Mouse (Mus musculus) gastrocnemius, postnatal 4 days (tissue): Measurements from ENCODE around the gene Nudt13. TPM values are rescaled to one million over a fixed set of nuclear protein-coding genes. Genes with fewer than 3 reads are reported as not detected.
"Not testable (repeated sequence)": the region's sequence is repeated elsewhere in the genome, so short reads cannot be mapped to it uniquely, and the experiment has no call there.

ENCODE experiments used
- DNase-seq, 2 experiments: peaks; one replicate each; pipeline ENCODE4 v3.0.0; 2021 to 2022; ENCODE audit warnings: low spot score in 2 of 2, mixed read lengths in 2 of 2
- long read RNA-seq, 2 experiments: library from polyadenylated mRNA; stranded (forward); transcript quantifications; one replicate each; pipeline ENCODE4 v2.0.0; 2021
- total RNA-seq, 2 experiments: library from RNA; stranded (reverse); gene quantifications; 2 replicates each; pipeline ENCODE4 v1.2.3; 2021

Gene Nudt13
- total RNA-seq: 10 to 100 TPM; 17.1 to 21.1 TPM
- long read RNA-seq, experiment 1, transcript Nudt13-201 (9 exons, 2,494 nt): major isoform, 5 of 9 reads
- long read RNA-seq, experiment 1, partial matches to known transcripts: 0 of 9 reads
- long read RNA-seq, experiment 1, other reads (novel, unspliced or antisense): 3 of 9 reads
- long read RNA-seq, experiment 2, partial matches to known transcripts: 0 of 12 reads
- long read RNA-seq, experiment 2, other reads (novel, unspliced or antisense): 7 of 12 reads

DNA sequence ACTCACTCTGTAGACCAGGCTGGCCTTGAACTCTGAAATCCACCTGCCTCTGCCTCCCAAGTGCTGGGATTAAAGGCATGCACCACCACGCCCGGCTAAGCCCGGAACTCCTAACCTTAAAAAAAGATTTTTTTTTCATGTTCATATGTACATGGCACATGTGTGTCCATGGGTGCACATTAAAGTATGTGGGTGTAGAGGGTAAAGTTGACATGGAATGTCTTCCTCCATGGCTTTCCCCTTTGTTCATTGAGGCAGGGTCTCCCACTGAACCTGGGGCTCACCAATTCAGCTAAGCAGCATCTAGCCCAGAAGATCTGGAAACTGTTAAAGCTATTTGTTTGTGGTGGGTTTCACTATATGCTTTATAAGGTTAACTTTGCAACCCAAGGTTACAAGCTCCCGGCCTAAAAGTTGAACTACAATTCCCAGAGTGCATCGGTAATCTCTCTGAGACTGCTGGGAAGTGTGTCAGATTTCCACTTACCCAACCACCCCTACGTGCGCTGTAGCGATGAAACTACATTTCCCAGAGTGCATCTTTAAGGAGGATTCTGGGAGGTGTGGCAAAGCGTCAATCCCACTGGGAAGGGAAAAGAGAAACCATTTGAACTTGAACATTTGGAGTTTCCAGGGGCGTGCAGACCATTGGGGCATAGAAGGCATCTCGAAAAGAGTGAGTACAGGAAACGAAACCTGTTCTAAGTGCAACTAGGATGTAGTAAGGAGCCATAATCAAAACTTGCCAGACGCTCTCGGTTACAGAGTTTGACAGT, at the start of gene Nudt13:
Nudt13 (plus strand) TSS at position 581 of the 776 bp plus-strand sequence.
- DNase-seq: peak; percentile 41 to 77

DNA sequence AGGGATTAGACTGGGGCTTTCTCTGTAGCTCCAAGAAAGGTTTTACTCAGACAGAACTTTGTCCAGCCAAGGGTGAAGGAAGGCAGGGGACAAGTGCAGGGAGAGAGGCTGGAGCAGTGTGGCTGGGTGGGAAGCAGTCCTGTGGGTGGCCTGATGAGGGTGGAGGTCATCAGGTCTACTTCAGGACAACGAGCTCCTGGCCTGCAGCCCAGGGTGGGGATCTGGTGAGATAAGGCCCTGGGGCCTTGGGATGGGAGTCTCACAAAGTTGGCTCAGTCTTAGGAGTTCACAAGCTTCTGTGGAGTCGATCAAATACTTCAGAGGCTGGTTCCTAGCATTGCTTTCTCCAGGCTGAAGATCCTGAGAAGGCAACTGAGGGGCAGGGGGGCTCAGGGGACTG, 49.2 kb upstream of the Nudt13 start:
- DNase-seq: no peak

DNA sequence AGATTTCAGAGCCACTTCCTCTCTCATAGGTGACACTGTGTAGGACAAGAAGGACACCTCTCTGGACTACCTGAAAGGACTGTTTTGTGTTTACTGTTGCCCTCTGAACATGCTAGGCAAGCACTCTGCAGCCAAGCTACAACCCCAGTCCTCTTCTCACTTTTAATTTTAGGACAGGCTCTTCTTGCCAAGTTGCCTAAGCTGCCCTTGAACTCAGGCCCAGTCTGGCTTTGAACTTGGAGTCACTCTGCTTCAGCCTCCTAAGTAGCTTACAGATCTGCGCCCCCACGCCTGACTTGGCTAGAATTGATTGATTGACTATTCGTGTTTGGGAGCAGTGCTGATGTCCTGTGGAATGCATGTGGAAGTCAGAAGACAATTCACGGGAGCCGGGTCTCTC, 48.6 kb upstream of the Nudt13 start:
- DNase-seq: no peak

DNA sequence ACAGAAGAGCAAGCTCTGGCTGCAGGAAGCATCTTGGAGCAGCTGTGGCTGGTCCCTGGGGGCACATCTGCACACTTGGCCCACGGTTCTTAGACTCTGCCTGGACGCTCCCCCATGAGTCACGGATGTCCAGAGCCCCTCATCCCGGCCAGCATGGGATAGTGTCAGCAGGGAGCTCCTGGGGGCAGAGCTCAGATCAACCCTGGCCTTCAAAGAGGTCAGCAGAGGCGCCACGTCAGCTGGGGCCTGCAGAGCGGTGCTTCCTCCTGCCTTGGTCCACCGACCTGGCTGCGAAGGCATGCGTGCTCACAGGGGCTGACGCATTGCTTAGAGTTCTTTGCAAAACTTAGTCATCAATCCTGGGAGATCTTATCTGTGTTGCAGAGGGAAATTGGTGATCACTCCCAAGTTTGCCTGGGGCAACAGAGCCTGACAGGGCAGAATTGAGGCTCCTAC, 47.7 kb upstream of the Nudt13 start:
- DNase-seq: peak; percentile 40 to 61

DNA sequence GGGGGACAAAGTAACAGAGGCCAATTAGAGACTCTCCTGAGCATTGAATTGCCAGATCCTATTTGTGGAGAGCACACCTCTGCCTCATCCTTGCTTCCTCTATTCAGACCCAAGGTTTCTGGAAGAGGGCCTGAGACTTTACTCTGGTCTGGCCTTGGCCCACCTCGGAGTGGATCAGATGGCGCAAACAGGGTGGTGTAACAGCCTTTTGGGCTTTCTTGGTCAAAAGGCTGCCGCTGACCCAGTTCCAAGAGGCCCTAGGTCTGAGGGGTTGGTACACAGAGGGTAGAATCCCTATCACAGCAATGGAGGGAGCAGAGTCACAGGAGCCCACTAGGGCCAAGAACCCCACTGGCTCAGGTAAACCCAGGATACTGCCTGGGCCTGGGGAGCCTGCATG, 46.5 kb upstream of the Nudt13 start:
- no peak for DNase-seq

DNA sequence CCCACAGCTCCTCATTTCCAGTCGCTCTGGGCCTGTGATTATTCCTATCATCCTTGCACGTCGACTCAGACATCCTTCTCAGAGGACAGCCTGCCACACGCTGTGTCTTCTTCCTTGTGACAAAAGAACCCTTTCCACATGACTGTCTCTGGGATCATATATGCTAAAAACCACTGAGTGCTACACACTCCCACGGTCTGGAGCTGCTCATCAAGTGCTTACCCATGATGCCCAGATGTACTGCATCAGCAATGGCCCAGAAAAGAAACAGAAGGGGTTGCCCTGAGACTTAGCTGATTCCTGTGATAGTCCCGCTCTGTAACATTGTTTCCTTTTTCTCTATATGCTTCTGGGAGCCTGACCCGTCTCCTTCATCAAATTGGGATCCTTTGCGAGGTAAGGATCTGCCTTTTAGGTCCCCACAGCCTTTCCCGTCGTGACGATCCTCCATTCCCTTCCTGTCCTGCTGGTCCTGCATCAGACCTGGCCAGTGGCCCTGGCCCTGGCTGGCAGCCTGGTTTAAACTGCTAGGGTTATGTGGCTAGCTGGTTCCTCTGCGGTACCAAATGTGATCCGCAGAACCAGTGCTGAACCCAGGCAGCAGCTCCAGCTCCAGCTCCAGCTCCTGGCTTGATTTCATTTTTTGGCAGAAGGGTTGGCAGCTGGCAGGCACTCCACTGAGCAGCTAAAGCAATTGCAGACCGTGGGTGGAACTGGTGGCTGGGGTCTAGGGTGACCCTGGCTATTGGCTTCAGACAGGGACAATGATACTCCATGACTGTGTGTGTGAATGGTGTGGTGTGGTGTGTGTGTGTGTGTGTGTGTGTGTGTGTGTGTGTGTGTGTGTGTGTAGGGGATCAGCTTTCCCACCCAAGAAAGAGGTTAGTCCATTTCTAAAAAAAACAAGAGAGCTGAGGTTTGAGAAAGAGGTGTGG, 44.0 kb upstream of the Nudt13 start:
- DNase-seq: no peak

DNA sequence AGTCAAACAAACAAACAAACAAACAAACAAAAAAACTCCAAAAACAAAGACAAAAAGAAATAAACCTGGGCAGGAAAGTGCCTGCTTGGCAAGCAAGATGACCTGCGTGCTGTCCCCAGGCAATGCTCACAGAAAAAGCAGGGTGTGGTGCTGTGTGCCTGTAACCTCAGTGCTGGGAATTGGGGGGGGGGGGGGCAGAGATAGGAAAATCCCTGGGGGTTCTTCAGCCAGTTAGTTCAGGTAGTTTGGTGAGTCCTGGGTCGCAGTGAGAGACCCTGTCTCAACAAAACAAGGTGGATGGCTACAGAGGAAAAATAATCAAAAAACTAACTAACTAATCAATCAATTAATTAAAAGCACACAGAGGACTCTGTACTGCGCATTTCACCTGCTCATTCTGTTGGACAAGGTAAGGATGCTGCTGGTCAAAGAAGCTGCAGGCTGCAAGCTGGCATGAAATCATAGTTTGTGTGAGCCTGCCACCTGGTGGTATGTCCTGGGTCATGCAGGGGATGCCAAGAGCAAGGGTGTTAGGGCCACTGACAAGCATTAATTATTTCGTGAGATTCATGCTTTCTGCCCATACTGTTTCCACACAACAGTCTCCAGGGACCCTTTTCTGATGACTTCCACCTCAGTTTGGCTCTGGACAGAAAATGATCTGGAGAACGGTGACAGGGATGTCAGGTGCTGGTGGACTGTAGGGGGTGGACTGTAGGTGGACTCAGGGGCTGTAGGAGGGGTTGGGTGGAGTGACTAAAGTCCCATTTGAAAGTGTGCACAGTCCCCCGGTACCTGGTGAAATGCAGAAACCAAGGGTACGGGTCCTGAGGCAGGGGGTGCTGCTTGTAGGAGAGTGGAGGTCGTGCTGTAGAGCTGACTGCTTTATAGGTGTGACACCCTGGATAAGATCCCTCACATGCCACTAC, 36.0 kb upstream of the Nudt13 start:
- DNase-seq: peak; percentile 59 to 67

DNA sequence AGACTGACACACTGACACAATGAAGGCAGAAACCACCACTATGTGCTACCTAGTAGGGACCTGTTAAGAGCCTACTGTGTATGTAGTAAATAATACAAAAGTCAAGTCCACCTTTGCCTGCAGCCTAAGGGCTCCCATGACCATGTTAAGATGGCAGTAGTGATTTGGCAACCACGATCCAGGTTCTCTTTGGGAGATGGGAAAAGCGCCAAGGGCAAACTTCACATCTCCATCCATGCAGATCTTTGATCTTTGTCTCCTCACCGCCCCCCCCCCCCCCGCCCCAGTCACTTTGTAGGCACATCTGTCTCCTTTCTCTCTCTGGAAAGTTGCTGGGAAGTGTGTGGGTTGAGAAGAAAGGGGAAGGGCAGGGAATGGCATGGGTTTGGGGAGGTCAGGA, 32.2 kb upstream of the Nudt13 start:
- DNase-seq: no peak

DNA sequence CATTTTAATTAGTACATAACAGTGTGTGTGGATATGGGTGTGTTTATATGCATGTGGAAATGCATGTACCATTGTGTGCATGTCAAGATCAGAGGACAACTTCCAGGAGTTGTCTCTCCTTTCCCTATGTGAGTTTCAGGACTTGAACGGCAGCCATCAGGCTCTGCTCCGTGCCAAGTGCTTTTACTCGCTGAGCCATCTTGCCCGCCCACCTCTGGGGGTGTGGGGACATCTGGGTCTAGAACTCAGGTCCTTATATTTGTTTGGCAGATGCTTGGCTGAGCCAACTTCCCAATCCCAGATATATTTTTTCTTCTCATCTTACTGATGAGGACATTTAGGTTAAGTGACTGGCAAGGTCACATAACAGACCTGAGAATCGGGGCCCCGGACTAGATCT, 26.1 kb upstream of the Nudt13 start:
- no peak for DNase-seq

DNA sequence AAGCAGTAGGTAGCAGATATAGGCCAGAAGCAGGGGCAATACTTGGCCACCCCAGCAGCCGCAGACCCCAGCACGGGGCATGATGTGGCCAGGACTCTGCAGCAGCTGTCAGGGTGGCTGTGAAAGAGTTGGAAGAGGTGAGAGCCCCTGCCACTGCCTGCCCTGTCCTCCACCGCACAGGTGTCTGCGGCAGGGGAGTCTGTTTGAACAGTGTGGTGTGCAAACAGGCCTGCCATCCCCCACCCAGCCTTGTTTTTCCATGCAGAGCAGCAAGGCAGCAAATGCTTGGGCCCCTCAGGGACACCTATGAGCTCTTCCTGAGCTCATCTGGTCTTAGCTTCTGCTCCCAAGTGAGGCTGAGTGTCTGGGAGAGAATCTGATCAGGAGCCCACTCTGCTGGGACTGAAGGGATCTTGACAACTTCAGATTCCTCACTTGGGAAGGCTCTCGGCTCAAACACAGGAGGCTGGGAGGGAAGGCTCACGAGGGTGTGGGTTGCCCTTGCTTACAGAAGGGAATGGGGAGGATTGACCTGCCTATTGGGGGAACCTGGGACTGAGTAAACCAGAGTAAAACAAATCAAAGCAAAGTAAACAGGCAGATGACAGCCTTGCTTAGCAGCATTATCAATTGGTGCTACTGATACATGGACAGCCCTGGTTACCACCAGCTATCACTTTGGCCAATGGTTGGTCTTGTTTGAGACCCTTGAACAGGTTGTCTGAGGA, 25.3 kb upstream of the Nudt13 start, which contains the start of gene Kcnk16:
Kcnk16 (minus strand) TSS at position 118 of the 728 bp plus-strand sequence.
- no peak for DNase-seq

DNA sequence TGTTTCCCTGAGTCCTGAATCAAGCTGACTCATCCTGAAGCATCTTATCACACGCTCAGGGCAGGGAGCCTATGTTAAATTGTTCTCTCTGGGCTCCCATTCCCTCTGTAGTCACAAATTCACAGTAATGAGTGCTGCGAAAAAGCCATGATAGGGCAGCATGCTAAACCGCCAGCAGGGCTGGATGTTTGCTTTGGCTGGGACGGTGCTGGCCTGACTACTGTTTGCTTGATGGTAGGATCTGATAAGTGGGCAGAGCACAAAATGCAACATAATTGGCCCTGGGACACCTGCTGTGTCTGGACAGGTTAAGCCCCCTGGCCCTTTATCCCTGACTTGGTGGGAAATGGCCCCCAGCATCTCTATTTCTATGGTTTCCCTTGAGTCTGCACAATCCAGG, 3.1 kb upstream of the Nudt13 start:
- no peak for DNase-seq

DNA sequence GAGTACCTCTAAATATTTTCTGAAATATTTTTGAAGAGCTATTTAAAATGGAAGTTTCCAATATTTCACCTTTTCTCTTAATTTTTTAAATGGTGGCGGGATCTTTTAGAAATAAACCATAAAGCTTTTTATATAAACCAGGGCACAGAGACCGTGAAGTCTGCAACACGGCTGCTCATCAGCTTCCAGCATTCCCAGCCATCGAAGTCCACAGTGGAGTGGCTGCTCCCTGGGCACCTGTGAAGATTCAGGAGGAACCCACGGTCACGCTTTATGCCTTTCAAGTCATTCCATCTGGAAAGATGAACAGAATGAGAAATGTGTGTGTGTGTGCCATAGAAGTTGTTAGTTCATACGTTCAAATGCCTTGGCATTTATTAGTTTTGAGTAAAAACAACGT, 450 bp downstream of the Nudt13 start:
- DNase-seq: no peak

DNA sequence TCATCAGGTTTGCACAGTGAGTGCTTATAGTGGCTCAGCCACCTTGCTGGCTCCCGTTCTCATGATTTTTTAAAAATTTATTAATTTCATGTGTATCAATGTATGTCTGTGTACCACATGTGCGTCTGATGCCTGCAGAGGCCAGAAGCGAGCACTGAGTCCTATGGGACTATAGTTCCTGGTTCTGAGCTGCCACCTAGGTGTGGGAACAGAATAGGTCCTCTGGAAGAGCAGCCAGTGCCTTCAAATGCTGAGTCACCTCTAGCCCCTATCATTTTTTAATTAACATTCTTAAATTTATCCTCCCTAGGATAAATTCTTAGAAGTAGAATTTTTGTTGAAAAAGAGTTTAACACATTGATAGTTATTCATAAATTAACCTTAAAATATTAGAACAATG, 3.1 kb downstream of the Nudt13 start:
- no peak for DNase-seq

DNA sequence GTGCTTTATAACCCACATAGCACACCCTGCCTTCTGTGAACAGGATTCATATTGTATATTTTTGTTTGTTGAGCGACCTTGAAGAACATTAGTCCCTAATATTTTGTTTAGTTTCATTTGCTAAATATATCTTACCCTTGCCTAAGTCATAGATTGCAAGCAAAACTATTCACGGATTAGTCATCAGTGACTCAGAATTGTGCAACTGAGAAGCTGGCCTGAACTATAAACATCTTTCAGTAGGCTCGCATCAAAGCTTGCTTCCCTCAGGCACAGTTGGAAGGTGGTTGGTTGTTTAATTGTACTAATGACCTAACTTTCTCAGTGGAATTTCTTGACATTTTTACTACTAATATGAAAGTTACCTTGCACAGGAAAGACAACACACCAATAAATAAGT, 3.6 kb downstream of the Nudt13 start:
- DNase-seq: no peak

DNA sequence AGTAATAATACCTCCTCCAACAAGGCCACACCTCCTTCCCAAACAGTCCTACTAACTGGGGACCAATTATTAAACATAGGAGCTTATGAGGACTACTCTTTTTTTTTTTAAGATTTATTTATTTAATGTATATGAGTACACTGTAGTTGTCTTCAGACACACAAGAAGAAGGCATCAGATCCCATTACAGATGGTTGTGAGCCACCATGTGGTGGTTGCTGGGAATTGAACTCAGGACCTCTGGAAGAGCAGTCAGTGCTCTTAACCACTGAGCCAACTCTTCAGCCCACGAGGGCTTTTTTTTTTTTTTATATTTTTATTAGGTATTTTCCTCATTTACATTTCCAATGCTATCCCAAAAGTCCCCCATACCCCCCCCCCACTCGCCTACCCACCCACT, 10.6 kb downstream of the Nudt13 start:
- DNase-seq: not testable (repeated sequence)

DNA sequence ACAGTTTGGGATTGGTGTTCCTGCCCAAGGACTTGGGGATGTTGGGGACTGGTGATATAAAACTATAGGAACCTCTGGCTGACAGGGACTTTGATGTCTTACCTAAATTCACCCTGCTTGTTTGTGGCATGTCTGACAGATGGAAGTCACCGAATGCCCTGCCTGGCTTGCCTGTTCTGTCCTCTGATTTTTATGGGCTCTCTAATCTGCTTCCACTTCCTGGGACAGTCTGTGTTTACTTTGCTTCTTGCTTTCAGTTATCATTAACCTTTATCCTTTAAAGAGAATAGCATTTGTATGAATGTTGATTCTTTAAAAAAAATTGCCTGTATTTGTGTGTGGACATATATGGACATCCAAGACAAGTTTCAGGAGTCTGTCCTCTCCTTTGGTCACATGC, 20.6 kb downstream of the Nudt13 start:
- DNase-seq: no peak

DNA sequence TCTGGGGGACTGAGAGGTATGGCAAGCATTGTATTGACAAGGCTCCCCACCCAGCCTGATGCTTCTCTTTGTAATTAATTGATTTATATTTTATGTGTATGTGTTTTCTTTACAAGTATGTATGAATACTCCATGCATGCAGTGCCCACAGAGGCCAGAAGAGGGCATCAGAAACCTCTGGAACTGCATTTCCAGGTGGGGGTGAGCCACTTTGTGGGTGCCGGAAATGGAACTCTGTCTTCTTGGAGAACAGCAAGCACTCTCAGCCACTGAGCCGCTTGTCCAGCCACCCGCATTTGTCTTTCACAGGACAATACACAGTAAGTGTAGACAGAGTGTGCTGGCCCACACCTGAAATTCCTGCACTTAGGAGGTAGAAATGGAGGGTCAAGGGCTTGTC, 24.9 kb downstream of the Nudt13 start:
- peak in 1 of 2 experiments; percentile 22 for DNase-seq

DNA sequence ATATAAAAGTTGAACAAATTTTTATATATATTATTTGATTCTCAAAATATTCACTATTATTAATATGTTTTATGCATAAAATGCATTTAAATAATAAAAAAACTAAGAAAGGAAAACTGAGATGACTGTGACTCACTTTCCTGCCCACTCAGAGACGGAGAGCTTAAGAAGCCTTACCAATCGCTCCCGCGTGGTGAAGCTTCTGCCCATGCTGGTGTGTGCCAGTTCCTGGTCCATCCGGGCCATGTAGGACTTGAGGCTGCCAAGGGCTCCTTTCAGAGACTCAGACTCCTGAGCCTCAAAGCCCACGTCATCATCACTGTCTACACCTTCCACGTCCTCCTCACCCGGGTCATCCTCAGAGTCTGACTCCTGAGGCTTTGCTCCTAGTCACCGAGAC, 29.7 kb downstream of the Nudt13 start:
- DNase-seq: no peak

DNA sequence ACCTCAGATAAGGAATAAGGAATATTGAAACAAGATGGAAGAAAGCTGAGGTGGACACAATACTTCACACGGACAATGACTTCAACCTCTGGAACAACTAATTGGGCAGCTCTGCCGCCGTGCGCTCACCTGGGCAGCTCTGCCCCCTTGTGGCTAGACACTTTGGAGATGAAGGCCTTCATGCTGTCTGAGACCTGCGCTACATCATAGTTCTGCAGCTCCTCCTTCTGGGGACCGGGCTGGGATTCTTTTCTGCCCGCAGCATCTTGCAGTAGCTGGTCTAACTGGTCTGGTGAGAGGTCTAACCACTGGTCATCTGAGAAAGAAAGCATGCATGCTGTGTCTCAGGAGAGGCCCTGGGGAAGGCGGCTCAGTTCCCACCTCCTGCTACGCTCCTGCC, 34.0 kb downstream of the Nudt13 start:
- DNase-seq: no peak

DNA sequence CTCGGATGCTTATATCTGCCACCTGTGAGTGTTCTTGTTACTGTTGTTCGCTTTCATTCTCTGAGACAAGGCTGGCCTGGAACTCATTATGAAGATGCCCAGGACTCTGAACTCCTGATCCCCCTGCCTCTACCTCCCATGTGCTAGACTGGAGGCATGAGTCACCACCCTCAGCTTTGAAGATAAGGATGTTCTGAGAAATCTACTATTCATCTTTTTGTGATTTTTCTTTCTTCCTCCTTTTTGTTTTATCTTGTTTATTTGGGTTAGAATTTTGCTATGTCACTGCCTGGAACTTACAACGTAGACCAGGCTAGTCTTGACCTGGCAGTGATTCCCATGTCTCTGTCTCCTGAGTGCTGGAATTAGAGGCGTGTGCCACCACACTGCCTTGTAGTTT, 36.8 kb downstream of the Nudt13 start:
- no peak for DNase-seq
